Mouse (Mus musculus): ENCODE measurements around the gene Cul9.
"Not testable (repeated sequence)": the region's sequence is repeated elsewhere in the genome, so short reads cannot be mapped to it uniquely, and the experiment has no call there.

Cul9 gene

GRCm38 (mm10) chr17:46545813-46546564 lies at the start of gene Cul9:
Cul9 (minus strand) TSS chr17:46546388.
- DNase-seq (ENCODE audit: low spot score in 2 of 2), result peak; percentile 69 to 76

GRCm38 (mm10) chr17:46595336-46595735 lies 49.1 kb upstream of the Cul9 start:
- no peak for DNase-seq (ENCODE audit: low spot score in 2 of 2)

- DNase-seq (ENCODE audit: low spot score in 2 of 2), result no peak
Measured at GRCm38 (mm10) chr17:46594606-46595005, 48.4 kb upstream of the Cul9 start.

GRCm38 (mm10) chr17:46593124-46593523 lies 46.9 kb upstream of the Cul9 start:
- DNase-seq (ENCODE audit: low spot score in 2 of 2), result no peak

GRCm38 (mm10) chr17:46591406-46591805 lies 45.2 kb upstream of the Cul9 start:
- DNase-seq (ENCODE audit: low spot score in 2 of 2), result no peak

- no peak for DNase-seq (ENCODE audit: low spot score in 2 of 2)
Measured at GRCm38 (mm10) chr17:46590439-46590838, 44.3 kb upstream of the Cul9 start.

- DNase-seq (ENCODE audit: low spot score in 2 of 2), result no peak
Measured at GRCm38 (mm10) chr17:46589635-46590314, 43.6 kb upstream of the Cul9 start.

- no peak for DNase-seq (ENCODE audit: low spot score in 2 of 2)
Measured at GRCm38 (mm10) chr17:46588913-46589312, 42.7 kb upstream of the Cul9 start.

GRCm38 (mm10) chr17:46588173-46588572 lies 42.0 kb upstream of the Cul9 start:
- DNase-seq (ENCODE audit: low spot score in 2 of 2), result no peak

- DNase-seq (ENCODE audit: low spot score in 2 of 2), result no peak
Measured at GRCm38 (mm10) chr17:46586327-46586726, 40.1 kb upstream of the Cul9 start.

GRCm38 (mm10) chr17:46578650-46579049 lies 32.5 kb upstream of the Cul9 start:
- DNase-seq (ENCODE audit: low spot score in 2 of 2), result no peak

GRCm38 (mm10) chr17:46576070-46576469 lies 29.9 kb upstream of the Cul9 start:
- no peak for DNase-seq (ENCODE audit: low spot score in 2 of 2)

- DNase-seq (ENCODE audit: low spot score in 2 of 2), result no peak
Measured at GRCm38 (mm10) chr17:46574535-46574934, 28.3 kb upstream of the Cul9 start.

- no peak for DNase-seq (ENCODE audit: low spot score in 2 of 2)
Measured at GRCm38 (mm10) chr17:46571005-46571404, 24.8 kb upstream of the Cul9 start.

GRCm38 (mm10) chr17:46559146-46559545 lies 13.0 kb upstream of the Cul9 start:
- no peak for DNase-seq (ENCODE audit: low spot score in 2 of 2)

- no peak for DNase-seq (ENCODE audit: low spot score in 2 of 2)
Measured at GRCm38 (mm10) chr17:46558151-46558550, 12.0 kb upstream of the Cul9 start.

GRCm38 (mm10) chr17:46557321-46557720 lies 11.1 kb upstream of the Cul9 start:
- DNase-seq (ENCODE audit: low spot score in 2 of 2), result not testable (repeated sequence)

GRCm38 (mm10) chr17:46556584-46556945 lies 10.4 kb upstream of the Cul9 start:
- DNase-seq (ENCODE audit: low spot score in 2 of 2), result peak in 1 of 2 experiments; percentile 35

- peak; percentile 95 for DNase-seq (ENCODE audit: low spot score in 2 of 2)
Measured at GRCm38 (mm10) chr17:46555673-46556583, 9.7 kb upstream of the Cul9 start, which contains the start of gene Srf. Srf (minus strand) TSS chr17:46556175.

- peak in 1 of 2 experiments; percentile 37 for DNase-seq (ENCODE audit: low spot score in 2 of 2)
Measured at GRCm38 (mm10) chr17:46554977-46555672, 8.9 kb upstream of the Cul9 start.

GRCm38 (mm10) chr17:46554646-46554976 lies 8.4 kb upstream of the Cul9 start:
- DNase-seq (ENCODE audit: low spot score in 2 of 2), result no peak

- DNase-seq (ENCODE audit: low spot score in 2 of 2), result no peak
Measured at GRCm38 (mm10) chr17:46553926-46554325, 7.7 kb upstream of the Cul9 start.

Data from urinary bladder, postnatal 4 days (tissue).